Mouse (Mus musculus) olfactory bulb, adult 2 months (tissue): ENCODE data around the gene Eef1a2.

Experiments used
- CTCF ChIP-seq: fragments of 200-500 bp; IDR thresholded peaks from 2 replicates; pipeline ENCODE4 v1.5.1; 2012; ENCODE audit warnings: low read depth, mild to moderate bottlenecking, low read length, moderate library complexity; ENCODE audit not compliant: insufficient read depth
- POLR2A ChIP-seq: fragments of 200-500 bp; IDR thresholded peaks from 2 replicates; pipeline ENCODE4 v1.6.1; 2012; ENCODE audit warnings: mild to moderate bottlenecking, low read depth, low read length, moderate library complexity; ENCODE audit not compliant: insufficient read depth

DNA sequence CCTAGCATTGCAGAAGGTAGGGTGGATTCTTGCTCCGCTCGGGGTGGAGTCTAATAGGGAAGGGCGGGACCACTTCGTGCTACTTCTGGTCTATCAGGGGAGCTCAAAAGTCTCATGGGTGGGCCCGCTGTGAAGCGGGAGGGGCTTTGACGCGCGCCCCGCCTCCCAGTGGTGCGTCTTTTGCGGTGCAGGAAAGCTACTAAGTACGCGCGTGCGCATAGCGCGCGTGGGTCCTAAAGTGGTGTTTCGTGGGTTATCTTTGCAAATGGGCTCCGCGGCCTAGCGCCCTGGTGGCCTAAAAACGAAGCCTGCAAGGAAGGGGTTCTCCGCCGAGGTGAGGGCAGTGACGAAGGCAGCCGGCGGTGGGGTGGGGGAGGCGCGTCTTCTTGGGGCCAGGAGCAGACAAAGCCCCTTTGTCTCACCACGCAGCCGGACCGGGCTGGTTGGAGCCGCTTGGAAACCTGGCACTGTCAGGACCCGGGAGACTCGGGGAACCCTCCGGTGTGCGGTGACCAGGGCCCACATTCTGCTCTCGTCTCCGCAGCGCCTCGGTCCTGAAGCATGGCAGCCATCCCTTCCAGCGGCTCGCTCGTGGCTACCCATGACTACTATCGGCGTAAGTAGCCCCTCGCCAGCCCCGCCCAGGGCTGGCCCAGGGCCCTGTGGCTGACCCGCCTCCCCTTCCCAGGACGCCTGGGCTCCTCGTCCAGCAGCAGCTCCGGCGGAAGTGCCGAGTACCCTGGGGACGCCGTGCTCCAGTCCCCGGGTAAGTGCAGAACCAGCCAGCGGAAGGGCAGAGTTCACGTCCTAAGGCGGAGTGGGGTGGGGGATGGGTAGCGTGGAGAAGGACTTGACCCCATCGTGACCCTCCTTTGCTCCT, 30.5 kb upstream of the Eef1a2 start, which contains the start of gene Ppdpf:
- peak; percentile 7; the same call in 1 of the 2 replicates for TF ChIP-seq CTCF
- TF ChIP-seq POLR2A, result peak; percentile 34; the same call in 1 of the 2 replicates
